Mouse (Mus musculus) left cerebral cortex, postnatal 4 days (tissue): ENCODE measurements at regions not wholly inside any gene's neighbourhood (a gene's known extent, or its start where the extent isn't known, plus 50 kb on each side); places are given as distances from the start of the nearest gene placed in this dataset.

Source experiments
- DNase-seq: peaks from one replicate; pipeline ENCODE4 v3.0.0-alpha.2; 2022
- intact Hi-C: fragments of 180-260 bp; cut with DNase I; formaldehyde crosslinking; loops from one replicate; pipeline ENCODE4 v1.15.1; 2025

GRCm38 (mm10) chr6:140108083-140108482, 66.8 kb upstream of the Plcz1 start:
- intact Hi-C loops: no loop called here
- no peak for DNase-seq

- no peak for DNase-seq
- intact Hi-C loops: no loop called here
These were observed 66.4 kb upstream of the Plcz1 start for GRCm38 (mm10) chr6:140107628-140108027.

GRCm38 (mm10) chr6:140106141-140106540, 64.9 kb upstream of the Plcz1 start:
- intact Hi-C loops: no loop called here

GRCm38 (mm10) chr6:140102043-140102442, 60.8 kb upstream of the Plcz1 start:
- intact Hi-C loops: no loop called here

More at GRCm38 (mm10) chr6:140106141-140106540, 64.9 kb upstream of the Plcz1 start:
- no peak for DNase-seq

GRCm38 (mm10) chr6:140095416-140095815, 54.2 kb upstream of the Plcz1 start:
- DNase-seq: no peak

More at GRCm38 (mm10) chr6:140102043-140102442, 60.8 kb upstream of the Plcz1 start:
- no peak for DNase-seq

More at GRCm38 (mm10) chr6:140095416-140095815, 54.2 kb upstream of the Plcz1 start:
- intact Hi-C loops: no loop called here
